Mouse (Mus musculus) T-cell, adult 2 months (primary cell): ENCODE measurements around the gene Tmem159.
A peak's percentile ranks its signal among the peaks of the same experiment; 100 is the strongest.

Source experiments
- DNase-seq: peaks from one replicate; pipeline ENCODE4 v3.0.0; 2022; ENCODE audit warnings: low spot score

The Tmem159 gene

GRCm38 (mm10) chr7:120102164-120102972 is at the start of gene Tmem159:
Gene Tmem159, plus strand, starts transcription at chr7:120102353.
- DNase-seq = peak; percentile 4

- DNase-seq = no peak
Observed at GRCm38 (mm10) chr7:120054016-120054415, 48.1 kb upstream of the Tmem159 start.

GRCm38 (mm10) chr7:120055479-120055878 is 46.7 kb upstream of the Tmem159 start:
- no peak for DNase-seq

GRCm38 (mm10) chr7:120064045-120064444 is 38.1 kb upstream of the Tmem159 start:
- DNase-seq = no peak

- DNase-seq = no peak
Observed at GRCm38 (mm10) chr7:120068114-120068513, 34.0 kb upstream of the Tmem159 start.

GRCm38 (mm10) chr7:120069164-120069563 is 33.0 kb upstream of the Tmem159 start:
- DNase-seq = no peak

- no peak for DNase-seq
Observed at GRCm38 (mm10) chr7:120080177-120080576, 22.0 kb upstream of the Tmem159 start.

GRCm38 (mm10) chr7:120093033-120093432 is 9.1 kb upstream of the Tmem159 start:
- no peak for DNase-seq

- no peak for DNase-seq
Observed at GRCm38 (mm10) chr7:120094216-120094615, 7.9 kb upstream of the Tmem159 start.

GRCm38 (mm10) chr7:120095180-120095579 is 7.0 kb upstream of the Tmem159 start, which contains the start of gene Dnah3:
Gene Dnah3, minus strand, starts transcription at chr7:120095280.
- DNase-seq = no peak

GRCm38 (mm10) chr7:120097845-120098244 is 4.3 kb upstream of the Tmem159 start:
- no peak for DNase-seq

GRCm38 (mm10) chr7:120098403-120098802 is 3.8 kb upstream of the Tmem159 start:
- no peak for DNase-seq

- no peak for DNase-seq
Observed at GRCm38 (mm10) chr7:120103019-120103567, 940 bp downstream of the Tmem159 start.

GRCm38 (mm10) chr7:120104975-120105374 is 2.8 kb downstream of the Tmem159 start:
- DNase-seq = no peak

GRCm38 (mm10) chr7:120106356-120106755 is 4.2 kb downstream of the Tmem159 start:
- no peak for DNase-seq

- no peak for DNase-seq
Observed at GRCm38 (mm10) chr7:120109676-120110075, 7.5 kb downstream of the Tmem159 start.

- no peak for DNase-seq
Observed at GRCm38 (mm10) chr7:120116976-120117375, 14.8 kb downstream of the Tmem159 start.

GRCm38 (mm10) chr7:120117529-120117928 is 15.4 kb downstream of the Tmem159 start:
- no peak for DNase-seq

- no peak for DNase-seq
Observed at GRCm38 (mm10) chr7:120123776-120124175, 21.6 kb downstream of the Tmem159 start.

- DNase-seq = peak; percentile 15
Observed at GRCm38 (mm10) chr7:120124844-120125243, 22.7 kb downstream of the Tmem159 start.

- DNase-seq = no peak
Observed at GRCm38 (mm10) chr7:120126976-120127685, 25.0 kb downstream of the Tmem159 start.

- DNase-seq = no peak
Observed at GRCm38 (mm10) chr7:120127686-120128059, 25.5 kb downstream of the Tmem159 start.

GRCm38 (mm10) chr7:120128951-120129350 is 26.8 kb downstream of the Tmem159 start:
- no peak for DNase-seq
